Mouse (Mus musculus): ENCODE data around the gene P2rx3.

GRCm38 (mm10) chr2:85034169-85034568, 3.1 kb downstream of the P2rx3 start:
- TF ChIP-seq CTCF (conservative IDR thresholded peaks at IDR 0.05; ENCODE audit: low read length) (no peak), POU5F1 (IDR thresholded peaks at IDR 0.05; ENCODE audit: borderline replicate concordance, low read length) (no peak)
